ENCODE assay signal across 11 mouse cellular contexts in genomic region chr10:3236638-3237270, GRCm38 (mm10). TPM values are rescaled to one million over a fixed set of nuclear protein-coding genes. Genes with fewer than 3 reads are reported as not detected.
DNase-seq lines count a peak whose midpoint lies in the region; ATAC-seq and TF ChIP-seq lines count a peak whose summit lies in the region.
"Had no signal": no experiment of that assay in that cellular context is flagged by ENCODE, and none has a peak within 500 bp of the region (broad histone marks: within the 10 kb centered on the region; RNA-seq: fewer than 3 reads in every experiment).

No protein-coding gene starts in this region.

- intact Hi-C loops in left cerebral cortex, postnatal 25 days (cut with DNase I): no loop called here

- no peak overlapping the region for H3K4me2 ChIP-seq in heart, postnatal 0 days (ENCODE audit: low read depth, low read length)
- H3K4me2 ChIP-seq in forebrain, embryonic 15.5 days (replicated peaks): no peak overlapping the region

- TF ChIP-seq CTCF in heart, postnatal 0 days (IDR thresholded peaks at IDR 0.05; ENCODE audit: low read depth): no peak

- WGBS in heart, postnatal 0 days: 44% methylated on average over 5 of the region's 5 CpGs
- 69% methylated on average over 5 of the region's 5 CpGs for WGBS in forebrain, embryonic 15.5 days

- no peaks in the 10 kb centered on the region for H3K36me3 ChIP-seq in heart, postnatal 0 days (replicated peaks; ENCODE audit: control insufficient read depth, insufficient read depth, low read length)
- H3K36me3 ChIP-seq in forebrain, embryonic 15.5 days: no peaks in the 10 kb centered on the region

- no peak overlapping the region for H3K27ac ChIP-seq in heart, postnatal 0 days (ENCODE audit: low read depth)
- H3K27ac ChIP-seq in forebrain, embryonic 15.5 days (replicated peaks): no peak overlapping the region

- H3K27me3 ChIP-seq in heart, postnatal 0 days (ENCODE audit: control insufficient read depth, insufficient read depth, low read length): no peaks in the 10 kb centered on the region
- H3K27me3 ChIP-seq in forebrain, embryonic 15.5 days: no peaks in the 10 kb centered on the region

- no peak overlapping the region for H3K4me3 ChIP-seq in heart, postnatal 0 days (ENCODE audit: low read depth, low read length)
- H3K4me3 ChIP-seq in forebrain, embryonic 15.5 days: no peak overlapping the region

- no peak overlapping the region for H3K9ac ChIP-seq in heart, postnatal 0 days (replicated peaks; ENCODE audit: low read depth, low read length)
- H3K9ac ChIP-seq in forebrain, embryonic 15.5 days (replicated peaks): no peak overlapping the region

- peak; percentile 61 for ATAC-seq in activated CD4-positive, CD25-positive, alpha-beta regulatory T cell, adult 4 months
- peak; percentile 82 for ATAC-seq in heart, postnatal 0 days (ENCODE audit: insufficient read depth, low read depth)
- ATAC-seq in megakaryocyte, adult 5-6 weeks (ENCODE audit: poor library complexity, severe bottlenecking): peak; percentile 30; the same call in 1 of the 2 replicates
- no peak for ATAC-seq in forebrain, embryonic 15.5 days (replicated peaks)

- DNase-seq in ovary, postnatal 36 days (ENCODE audit: low spot score): peak; percentile 20
- no peak for DNase-seq in ovary, postnatal 14 days (ENCODE audit: low spot score)
- peak; percentile 27 for DNase-seq in heart, postnatal 0 days (ENCODE audit: low spot score)
- DNase-seq in spleen, postnatal 4 days (ENCODE audit: low spot score in 2 of 2): no peak
- no peak for DNase-seq in left cerebral cortex, postnatal 25 days (ENCODE audit: low spot score in 2 of 2)
- DNase-seq: kidney, postnatal 14 days had no signal

- TF ChIP-seq EP300 in heart, postnatal 0 days (IDR thresholded peaks at IDR 0.05; ENCODE audit: low read depth): no peak

- no peaks in the 10 kb centered on the region for H3K4me1 ChIP-seq in heart, postnatal 0 days (ENCODE audit: control insufficient read depth, insufficient read depth)
- no peaks in the 10 kb centered on the region for H3K4me1 ChIP-seq in forebrain, embryonic 15.5 days

- H3K9me3 ChIP-seq in heart, postnatal 0 days (replicated peaks; ENCODE audit: control insufficient read depth, low read length): no peaks in the 10 kb centered on the region
- H3K9me3 ChIP-seq in forebrain, embryonic 15.5 days: no peaks in the 10 kb centered on the region

RNA-seq across cellular contexts. Expression of gene H60c, which starts 30.8 kb away (rescaled TPM):
- polyA plus RNA-seq in activated CD4-positive, CD25-positive, alpha-beta regulatory T cell, adult 4 months (2017; shearing (Covaris generic)): not detected
- not detected in 2 replicates for total RNA-seq in heart, postnatal 0 days (2014; rRNA removed; ENCODE audit: low replicate concordance)
- polyA plus RNA-seq in heart, postnatal 0 days (2015; fragmentation: Nextera tagmentation; extraction: Ambion mirVana): not detected in 2 replicates
- not detected in 2 replicates for total RNA-seq in megakaryocyte, adult 5-6 weeks (2015)
- not detected in 2 replicates for total RNA-seq in megakaryocyte, adult 5-6 weeks (2017)
- polyA plus RNA-seq in forebrain, embryonic 15.5 days (2015; fragmentation: Nextera tagmentation; extraction: Ambion mirVana): not detected in 2 replicates
- total RNA-seq in left cerebral cortex, postnatal 25 days (2021): not detected
- total RNA-seq: left cerebral cortex, postnatal 36 days had no signal
- polyA plus RNA-seq: gonadal fat pad, adult 2 months had no signal

Comparison
In these comparisons a context has a peak if more than half of its experiments do, and no peak if none do; other contexts are left out.
1. DNase-seq: peak in ovary, postnatal 36 days (single experiment) and heart, postnatal 0 days (single experiment); none in ovary, postnatal 14 days (single experiment), spleen, postnatal 4 days (0 of 2) and left cerebral cortex, postnatal 25 days (0 of 2).